Mouse (Mus musculus) myocyte (in vitro differentiated cells): ENCODE measurements around the gene Angel1. TPM values are rescaled to one million over a fixed set of nuclear protein-coding genes. Genes with fewer than 3 reads are reported as not detected.

Experiments
- H3K27me3 ChIP-seq: one replicate; pipeline ENCODE4 v1.6.1; 2011; ENCODE audit not compliant: control insufficient read depth, insufficient read depth, insufficient read length
- H3K36me3 ChIP-seq: one replicate; pipeline ENCODE4 v1.6.1; 2011; ENCODE audit not compliant: control insufficient read depth, insufficient read depth
- H3K4me2 ChIP-seq: one replicate; pipeline ENCODE4 v1.6.1; 2011; ENCODE audit warnings: low read depth, control low read depth
- H3K4me3 ChIP-seq: one replicate; pipeline ENCODE4 v1.5.1; 2011; ENCODE audit warnings: mild to moderate bottlenecking, control low read depth, moderate library complexity
- H3K79me2 ChIP-seq: one replicate; pipeline ENCODE4 v1.6.1; 2011; ENCODE audit not compliant: control insufficient read depth, insufficient read depth
- H3ac ChIP-seq: one replicate; pipeline ENCODE4 v1.6.1; 2011; ENCODE audit not compliant: control insufficient read depth, insufficient read length
- CEBPB ChIP-seq: IDR thresholded peaks from 2 replicates; pipeline ENCODE4 v1.6.1; 2011; ENCODE audit warnings: mild to moderate bottlenecking, moderate library complexity; ENCODE audit not compliant: poor library complexity, insufficient read depth, severe bottlenecking
- E2F4 ChIP-seq: IDR thresholded peaks from one replicate; pipeline ENCODE4 v1.6.1; 2011; ENCODE audit warnings: mild to moderate bottlenecking, control low read depth, moderate library complexity; ENCODE audit not compliant: insufficient read depth
- MAX ChIP-seq: IDR thresholded peaks from one replicate; pipeline ENCODE4 v1.6.1; 2011; ENCODE audit warnings: low read depth, mild to moderate bottlenecking, control low read depth
- MYOD1 ChIP-seq, 3 experiments: IDR thresholded peaks; one replicate each; pipeline ENCODE4 v1.6.1; 2011; ENCODE audit warnings: control low read depth in 2 of 3, low read depth in 2 of 3, mild to moderate bottlenecking in 2 of 3, moderate library complexity in 1 of 3; ENCODE audit not compliant: insufficient read length in 2 of 3, control insufficient read depth in 1 of 3
- MYOG ChIP-seq, 3 experiments: IDR thresholded peaks; one replicate each; pipeline ENCODE4 v1.6.1; 2011; ENCODE audit warnings: control low read depth in 2 of 3, low read depth in 2 of 3, mild to moderate bottlenecking in 2 of 3; ENCODE audit not compliant: insufficient read length in 2 of 3, control insufficient read depth in 1 of 3, insufficient read depth in 1 of 3
- POLR2A ChIP-seq: IDR thresholded peaks from one replicate; pipeline ENCODE4 v1.6.1; 2011; ENCODE audit warnings: low read depth, mild to moderate bottlenecking, control low read depth, moderate library complexity; ENCODE audit not compliant: insufficient read length
- POLR2AphosphoS2 ChIP-seq: IDR thresholded peaks from one replicate; pipeline ENCODE4 v1.6.1; 2011; ENCODE audit warnings: low read depth, control low read depth; ENCODE audit not compliant: insufficient read length
- REST ChIP-seq: IDR thresholded peaks from one replicate; pipeline ENCODE4 v1.6.1; 2011; ENCODE audit warnings: mild to moderate bottlenecking, control low read depth, moderate library complexity; ENCODE audit not compliant: insufficient read depth, insufficient read length
- SRF ChIP-seq: IDR thresholded peaks from one replicate; pipeline ENCODE4 v1.6.1; 2011; ENCODE audit warnings: low read depth; ENCODE audit not compliant: control insufficient read depth, insufficient read length
- TCF12 ChIP-seq: IDR thresholded peaks from one replicate; pipeline ENCODE4 v1.6.1; 2011; ENCODE audit warnings: mild to moderate bottlenecking, control low read depth; ENCODE audit not compliant: poor library complexity, insufficient read depth, severe bottlenecking
- TCF3 ChIP-seq: IDR thresholded peaks from one replicate; pipeline ENCODE4 v1.6.1; 2011; ENCODE audit warnings: low read depth, control low read depth; ENCODE audit not compliant: insufficient read length
- USF1 ChIP-seq: IDR thresholded peaks from one replicate; pipeline ENCODE4 v1.6.1; 2011; ENCODE audit warnings: low read depth, mild to moderate bottlenecking, control low read depth, moderate library complexity
- polyA plus RNA-seq: library from polyadenylated mRNA; unstranded; fragments of >200 nt; fragmentation: generic; extraction: Trizol; gene quantifications from one replicate; pipeline ENCODE4 v1.2.1, GENCODE M21; 2012; ENCODE audit warnings: missing spikeins

The Angel1 gene
- polyA plus RNA-seq, 1 experiment, result 3.0 TPM

DNA sequence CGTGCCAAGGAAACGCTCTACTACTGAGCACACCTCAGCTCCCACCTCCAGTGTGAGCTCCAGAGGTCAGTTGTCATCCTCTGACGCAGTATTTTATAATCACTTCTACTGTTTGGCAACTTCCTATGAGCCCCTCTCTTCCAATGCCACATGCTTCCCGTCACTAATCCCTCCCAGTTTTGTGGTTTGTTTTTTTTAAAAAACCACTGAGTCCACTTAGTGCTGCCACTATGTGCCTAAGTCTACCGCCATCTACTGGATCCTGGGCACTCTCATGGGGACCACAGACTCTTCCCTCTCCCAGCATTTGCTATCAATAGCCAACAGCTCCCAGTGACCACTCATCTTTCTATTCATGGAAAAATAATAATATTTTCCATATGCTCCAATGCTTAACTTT, 12.2 kb downstream of the Angel1 start:
- Histone ChIP-seq H3K79me2 (no peaks in the 10 kb centered on the region), H3K4me3 (no peak overlapping the region), H3ac (no peak overlapping the region), H3K27me3 (peaks cover 20% of the 10 kb centered on the region), H3K36me3 (no peaks in the 10 kb centered on the region), H3K4me2 (no peak overlapping the region)
- TF ChIP-seq CEBPB, result no peak
- TF ChIP-seq SRF, result no peak
- no peak for TF ChIP-seq MYOD1 (IDR thresholded peaks at IDR 0.05; ENCODE audit: control insufficient read depth in 1 of 3, insufficient read length in 2 of 3, low read depth in 2 of 3)
- no peak for TF ChIP-seq TCF12
- TF ChIP-seq MAX, result no peak
- TF ChIP-seq REST, result no peak

DNA sequence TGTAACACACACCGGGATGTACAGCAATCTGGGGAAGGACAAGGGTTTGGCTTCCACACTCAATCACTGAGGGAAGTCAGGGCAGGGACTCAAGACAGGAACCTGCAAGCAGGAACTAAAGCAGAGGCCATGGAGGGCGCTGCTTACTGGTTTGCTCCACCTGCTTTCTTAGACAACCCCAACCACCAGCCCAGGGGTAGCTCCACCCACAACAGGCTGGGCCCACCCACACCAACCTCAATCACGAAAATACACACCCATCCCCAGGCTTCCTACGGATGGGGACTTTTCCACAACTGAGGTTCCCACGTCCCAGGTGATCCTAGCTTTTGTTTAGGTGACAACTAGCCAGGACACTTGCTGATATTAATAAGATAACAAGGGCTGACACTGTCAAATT, 20.4 kb downstream of the Angel1 start:
- Histone ChIP-seq H3K36me3 (no peaks in the 10 kb centered on the region), H3K4me2 (no peak overlapping the region), H3K79me2 (no peaks in the 10 kb centered on the region), H3ac (no peak overlapping the region), H3K27me3 (no peaks in the 10 kb centered on the region), H3K4me3 (no peak overlapping the region)
- TF ChIP-seq CEBPB, result no peak
- TF ChIP-seq USF1, result no peak

DNA sequence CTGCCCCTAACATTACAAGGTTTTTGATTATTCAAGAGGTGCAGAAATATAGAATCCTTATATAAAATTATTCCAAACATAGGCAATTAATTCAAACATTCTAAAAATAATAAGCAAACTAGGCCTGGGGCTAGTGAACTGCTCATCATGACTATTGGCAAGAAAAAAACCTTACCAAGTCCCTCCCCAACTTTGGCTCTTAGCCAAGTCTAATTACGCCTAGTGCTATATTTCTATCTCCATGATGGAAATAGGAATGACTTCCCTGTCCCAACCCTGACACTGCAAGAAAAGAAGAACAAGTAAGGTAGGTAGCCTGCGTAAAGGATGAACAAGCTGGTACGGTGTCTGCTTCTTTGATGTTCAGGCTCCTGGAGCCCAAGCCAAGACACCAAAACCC, 23.6 kb downstream of the Angel1 start:
- TF ChIP-seq SRF (no peak), MYOG (IDR thresholded peaks at IDR 0.05; ENCODE audit: control insufficient read depth in 1 of 3, insufficient read depth in 1 of 3, insufficient read length in 2 of 3, low read depth in 2 of 3) (no peak), TCF3 (no peak), POLR2AphosphoS2 (no peak), TCF12 (no peak), POLR2A (no peak), MYOD1 (IDR thresholded peaks at IDR 0.05; ENCODE audit: control insufficient read depth in 1 of 3, insufficient read length in 2 of 3, low read depth in 2 of 3) (no peak)
- Histone ChIP-seq H3ac (no peak overlapping the region), H3K4me2 (no peak overlapping the region), H3K27me3 (no peaks in the 10 kb centered on the region), H3K4me3 (no peak overlapping the region), H3K79me2 (no peaks in the 10 kb centered on the region), H3K36me3 (no peaks in the 10 kb centered on the region)

DNA sequence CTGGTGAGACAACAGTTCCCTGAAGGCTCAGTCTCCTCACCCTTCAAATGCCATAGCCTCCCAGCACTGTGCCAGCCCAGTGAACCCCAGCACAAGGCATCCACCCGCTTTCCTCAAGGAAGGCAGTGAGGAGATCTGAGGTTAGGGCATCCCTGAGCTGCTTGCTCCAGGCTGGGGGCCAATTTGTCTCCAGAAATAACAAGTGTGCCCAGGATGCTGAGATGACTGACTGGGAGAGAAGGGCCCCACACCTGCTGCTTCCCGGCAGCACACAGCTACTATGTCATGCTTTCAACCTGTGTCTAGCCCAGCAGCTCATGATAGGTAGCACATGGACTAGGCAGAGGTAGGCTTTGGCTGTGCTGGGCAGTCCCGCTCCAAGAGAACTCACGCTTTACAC, 24.8 kb downstream of the Angel1 start:
- Histone ChIP-seq H3K36me3 (no peaks in the 10 kb centered on the region), H3K79me2 (no peaks in the 10 kb centered on the region), H3K4me2 (no peak overlapping the region), H3ac (no peak overlapping the region), H3K4me3 (no peak overlapping the region), H3K27me3 (no peaks in the 10 kb centered on the region)
- TF ChIP-seq TCF3, result no peak
- no peak for TF ChIP-seq E2F4

DNA sequence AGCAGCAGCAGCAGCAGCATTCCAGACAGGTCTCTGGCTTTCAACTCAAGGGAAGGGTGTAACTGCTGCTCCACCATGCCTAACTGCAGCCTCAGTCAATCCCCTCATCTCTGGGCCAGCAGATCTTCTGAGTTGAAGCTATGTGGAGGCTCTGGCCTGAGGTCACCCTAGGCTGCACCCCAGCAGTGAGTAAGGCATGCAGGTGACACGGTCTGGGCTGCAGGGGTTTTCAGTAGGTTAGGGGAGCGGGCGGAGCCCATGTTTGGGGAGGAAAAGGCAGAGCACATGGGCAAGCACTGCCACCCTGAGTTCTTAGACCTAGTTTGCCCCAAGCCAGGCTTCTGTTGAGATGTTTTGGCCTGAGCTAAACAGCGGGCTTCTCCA, 25.3 kb downstream of the Angel1 start:
- H3K4me2 ChIP-seq, result no peak overlapping the region
- H3K4me3 ChIP-seq, result no peak overlapping the region
- no peak overlapping the region for H3ac ChIP-seq
- H3K36me3 ChIP-seq, result no peaks in the 10 kb centered on the region
- H3K79me2 ChIP-seq, result no peaks in the 10 kb centered on the region
- H3K27me3 ChIP-seq, result no peaks in the 10 kb centered on the region
- TF ChIP-seq USF1 (no peak), MAX (no peak), MYOG (IDR thresholded peaks at IDR 0.05; ENCODE audit: control insufficient read depth in 1 of 3, insufficient read depth in 1 of 3, insufficient read length in 2 of 3, low read depth in 2 of 3) (no peak), TCF3 (no peak), POLR2A (no peak), E2F4 (no peak), POLR2AphosphoS2 (no peak), SRF (no peak), TCF12 (no peak), REST (no peak), MYOD1 (IDR thresholded peaks at IDR 0.05; ENCODE audit: control insufficient read depth in 1 of 3, insufficient read length in 2 of 3, low read depth in 2 of 3) (no peak), CEBPB (no peak)
